Mouse (Mus musculus) adrenal gland, postnatal 14 days (tissue): ENCODE measurements around the gene Tktl1. TPM values are rescaled to one million over a fixed set of nuclear protein-coding genes. Genes with fewer than 3 reads are reported as not detected.
"Not testable (repeated sequence)": the region's sequence is repeated elsewhere in the genome, so short reads cannot be mapped to it uniquely, and the experiment has no call there.

Source experiments
- DNase-seq: peaks from one replicate; pipeline ENCODE4 v3.0.0; 2021; ENCODE audit warnings: mixed read lengths
- long read RNA-seq, 2 experiments: library from polyadenylated mRNA; stranded (forward); transcript quantifications; one replicate each; pipeline ENCODE4 v2.0.0; 2021
- total RNA-seq: library from RNA; stranded (reverse); gene quantifications from 2 replicates; pipeline ENCODE4 v1.2.3, GENCODE M21; 2021

Tktl1 gene
- total RNA-seq: not detected in 2 replicates
- long read RNA-seq, experiment 1: 0 reads
- long read RNA-seq, experiment 2: 0 reads

DNA sequence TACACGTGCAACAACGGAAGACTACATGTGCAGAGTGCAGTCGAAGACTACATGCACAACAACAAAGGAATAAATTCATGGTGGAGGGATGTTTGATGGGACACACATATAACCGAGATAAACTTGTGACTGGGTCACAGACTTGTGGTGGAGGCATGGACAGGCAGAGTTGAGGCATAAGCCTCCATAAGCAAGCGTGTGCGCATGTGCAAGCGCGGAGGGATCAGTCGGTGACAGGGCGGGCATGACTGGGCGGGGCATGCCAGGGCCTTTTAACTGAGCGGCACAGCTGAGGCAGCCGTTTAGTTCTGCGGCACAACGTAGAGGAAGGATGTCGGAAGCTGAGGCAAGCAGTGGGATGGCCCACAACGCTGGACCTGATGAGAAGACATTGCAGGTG is at the start of gene Tktl1:
TSS of gene Tktl1 (plus strand) at position 301 of the 400 bp plus-strand sequence.
- no peak for DNase-seq

DNA sequence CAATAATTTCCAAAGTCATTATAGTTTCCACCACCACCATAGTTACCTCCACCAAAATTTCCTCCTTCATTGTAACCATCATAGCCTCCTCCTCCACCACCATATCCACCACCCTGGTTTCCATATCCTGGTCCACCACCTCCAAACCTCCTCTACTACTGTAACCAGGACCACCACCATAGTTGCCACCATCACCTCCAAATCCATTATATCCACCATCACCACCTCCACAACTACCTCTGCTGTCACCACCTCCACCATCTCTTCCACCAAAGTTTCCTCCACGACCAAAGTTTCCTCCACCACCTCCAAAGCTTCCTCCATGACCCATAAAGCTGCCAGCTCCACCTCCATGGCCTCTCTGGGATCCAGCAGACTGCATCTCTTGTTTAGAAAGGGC is 41.8 kb upstream of the Tktl1 start, which contains the start of gene Mecp2:
TSS of gene Mecp2 (minus strand) at position 101 of the 400 bp plus-strand sequence.
- not testable (repeated sequence) for DNase-seq

DNA sequence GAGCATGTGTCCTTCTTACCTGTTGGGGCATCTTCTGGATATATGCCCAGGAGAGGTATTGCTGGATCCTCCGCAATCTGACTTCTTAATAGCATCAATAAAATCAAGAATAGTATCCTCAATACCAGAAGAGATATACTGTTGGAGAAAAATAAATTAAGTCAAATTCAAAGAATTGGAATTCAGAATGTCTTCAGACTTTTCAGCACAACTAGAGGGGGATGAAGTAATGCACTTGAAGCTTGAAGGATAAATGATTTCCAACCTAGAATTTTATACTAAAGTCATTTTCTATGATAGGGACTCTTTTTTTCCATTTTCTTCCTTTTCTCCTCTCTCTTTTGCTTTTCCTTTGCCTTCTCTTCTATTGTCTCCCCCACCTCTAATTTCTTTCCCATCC is 9.3 kb upstream of the Tktl1 start, which contains the start of gene Tex28:
TSS of gene Tex28 (minus strand) at position 101 of the 400 bp plus-strand sequence.
- DNase-seq: no peak

DNA sequence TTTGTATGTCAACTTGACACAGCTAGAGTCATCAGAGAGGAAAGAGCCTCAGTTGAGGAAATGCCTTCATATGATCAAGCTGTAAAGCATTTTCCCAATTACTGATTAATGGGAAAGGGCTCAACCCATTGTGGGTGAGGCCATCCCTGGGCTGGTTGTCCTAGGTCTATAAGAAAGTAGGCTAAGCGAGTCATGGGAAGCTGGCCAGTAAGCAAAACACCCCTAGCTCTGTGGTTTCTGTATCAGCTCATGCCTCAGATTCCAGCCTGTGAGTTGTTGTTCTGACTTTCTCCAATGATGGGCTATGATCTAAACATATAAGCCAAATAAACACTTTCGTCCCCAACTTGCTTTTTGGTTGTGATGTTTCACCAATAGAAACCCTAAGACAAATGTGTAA is 26.5 kb downstream of the Tktl1 start:
- DNase-seq: no peak

DNA sequence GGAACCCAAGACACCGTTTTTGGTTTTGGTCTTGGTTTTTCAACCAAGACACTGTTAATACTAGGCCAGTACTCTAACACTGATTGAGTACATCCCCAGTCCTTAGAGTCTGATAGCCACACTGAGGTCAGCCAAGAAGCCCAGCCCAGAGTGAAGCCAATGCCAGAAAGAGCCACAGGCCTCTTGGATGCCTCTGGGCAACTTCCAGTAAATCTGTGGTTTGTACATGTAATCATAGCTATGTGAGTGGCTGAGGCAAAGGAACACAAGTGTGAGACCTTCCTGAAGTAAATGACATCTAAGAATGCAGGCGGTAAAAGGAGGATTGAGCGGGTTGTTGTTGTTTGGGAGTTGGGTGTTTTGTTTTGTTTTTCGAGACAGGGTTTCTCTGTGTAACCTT is 41.4 kb downstream of the Tktl1 start:
- DNase-seq: no peak

DNA sequence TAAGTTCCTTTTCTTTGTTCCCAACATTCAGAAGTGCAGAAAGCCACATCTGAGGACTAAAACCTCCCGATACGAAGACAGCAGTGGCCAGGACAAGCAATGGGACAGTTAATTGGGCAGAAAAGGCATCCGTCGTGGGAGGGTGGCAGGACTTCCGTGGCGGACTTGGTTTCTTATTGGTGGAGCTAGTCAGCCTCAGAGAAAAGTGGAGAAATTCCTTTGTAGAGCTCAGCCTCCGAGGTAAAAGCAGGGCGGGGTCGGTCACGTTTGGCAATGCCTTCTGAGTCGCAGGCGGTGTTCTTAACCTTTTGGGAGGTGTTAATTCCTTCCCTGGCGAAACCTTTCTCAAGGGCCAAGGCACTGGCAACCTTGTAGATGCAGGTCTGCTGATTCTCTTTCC is 42.4 kb downstream of the Tktl1 start:
- no peak for DNase-seq

DNA sequence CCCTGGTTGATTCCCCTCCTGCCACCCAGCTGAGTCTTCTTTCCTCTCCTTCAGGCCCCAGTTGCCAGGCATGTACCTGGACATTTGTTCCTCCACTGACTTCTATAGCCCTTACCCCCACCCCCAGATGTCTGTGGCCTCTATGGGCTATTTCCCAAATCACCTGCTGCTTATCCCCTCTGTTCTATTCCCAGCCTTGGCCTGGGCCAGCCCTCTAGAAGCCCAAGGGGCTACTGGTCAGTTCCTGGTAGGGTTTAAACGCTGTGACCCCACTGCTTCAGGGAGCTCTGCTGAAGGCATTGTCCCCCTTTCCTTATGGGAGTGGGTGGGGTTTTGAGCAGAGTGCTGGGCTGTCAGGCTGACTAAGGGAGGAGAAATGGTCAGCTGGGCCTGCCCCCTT is 43.0 kb downstream of the Tktl1 start:
- not testable (repeated sequence) for DNase-seq

DNA sequence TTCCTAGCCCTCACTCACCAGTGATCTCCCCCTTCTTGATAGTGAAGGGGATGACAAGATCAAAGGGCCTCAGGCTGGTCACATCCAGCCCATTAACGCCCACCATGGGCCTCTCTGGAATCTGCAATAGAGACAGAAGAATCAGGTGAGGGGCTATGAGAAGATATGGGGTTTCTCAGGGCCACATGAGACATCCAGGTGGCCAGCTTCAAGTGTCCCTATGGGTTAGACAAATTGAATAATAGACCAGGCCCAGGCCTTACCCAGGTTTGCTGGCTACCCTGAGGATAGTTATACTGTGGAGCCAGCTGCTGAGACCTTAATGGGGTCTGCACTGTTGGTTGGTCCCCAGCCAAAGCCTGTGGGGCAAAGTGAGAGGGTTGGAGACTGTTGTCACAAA is 53.0 kb downstream of the Tktl1 start:
- no peak for DNase-seq

DNA sequence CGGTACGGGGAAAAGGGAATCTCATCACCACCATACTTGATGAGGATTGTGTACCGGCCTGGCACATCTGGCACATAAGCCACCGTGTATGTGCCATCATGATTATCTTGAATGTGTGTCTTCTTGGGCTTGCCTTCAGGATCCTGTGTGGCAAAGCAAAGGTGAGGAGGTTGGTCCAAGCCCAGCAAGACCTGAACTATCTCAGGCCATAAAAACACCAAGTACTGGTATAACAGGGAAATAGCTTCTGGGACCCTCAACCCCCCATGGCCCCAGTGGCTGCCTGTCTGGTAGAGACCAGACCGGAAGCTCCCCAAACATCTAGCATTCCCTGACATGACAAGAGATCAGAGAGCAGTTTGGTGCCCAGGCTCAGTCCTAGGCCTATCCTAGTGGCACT is 56.1 kb downstream of the Tktl1 start:
- no peak for DNase-seq

DNA sequence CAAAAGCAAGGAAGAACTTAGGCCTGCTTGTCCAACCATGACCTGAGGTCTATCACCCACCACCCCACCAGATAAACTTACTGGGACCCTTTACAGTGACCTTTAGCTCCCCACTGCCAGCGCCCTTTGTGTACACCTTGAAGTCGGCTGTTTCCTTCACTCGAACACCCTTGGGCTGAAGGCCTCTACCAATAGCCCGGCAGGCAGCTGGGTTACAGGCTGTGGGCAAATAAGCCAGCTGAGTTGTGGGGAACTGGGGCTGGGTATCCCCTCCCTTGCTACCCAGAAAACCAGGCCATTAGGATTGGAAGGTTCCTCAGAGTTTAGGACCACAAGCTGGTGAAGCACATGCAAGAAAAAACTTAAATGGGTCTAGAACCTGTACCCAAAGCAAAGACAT is 63.3 kb downstream of the Tktl1 start:
- DNase-seq: no peak

DNA sequence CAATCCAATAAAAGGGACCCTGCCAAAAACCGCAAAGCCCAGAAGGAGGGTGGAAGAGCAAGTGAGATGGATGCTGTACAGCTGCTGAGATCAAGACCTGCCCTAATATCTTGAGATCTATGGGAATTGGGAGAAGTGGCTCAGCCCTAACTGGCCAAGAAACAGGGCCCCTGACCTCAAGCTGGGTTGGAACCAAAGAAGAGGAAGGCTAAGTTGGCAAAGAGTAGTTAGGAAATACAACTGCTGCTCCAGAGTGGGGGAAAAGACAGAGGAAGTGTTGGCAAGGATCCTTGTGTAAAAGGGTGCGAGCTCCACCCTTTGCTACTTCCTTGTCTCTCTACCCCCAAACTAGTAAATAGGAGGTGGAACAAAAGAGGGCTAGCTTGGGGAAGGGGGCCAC is 66.3 kb downstream of the Tktl1 start:
- no peak for DNase-seq

DNA sequence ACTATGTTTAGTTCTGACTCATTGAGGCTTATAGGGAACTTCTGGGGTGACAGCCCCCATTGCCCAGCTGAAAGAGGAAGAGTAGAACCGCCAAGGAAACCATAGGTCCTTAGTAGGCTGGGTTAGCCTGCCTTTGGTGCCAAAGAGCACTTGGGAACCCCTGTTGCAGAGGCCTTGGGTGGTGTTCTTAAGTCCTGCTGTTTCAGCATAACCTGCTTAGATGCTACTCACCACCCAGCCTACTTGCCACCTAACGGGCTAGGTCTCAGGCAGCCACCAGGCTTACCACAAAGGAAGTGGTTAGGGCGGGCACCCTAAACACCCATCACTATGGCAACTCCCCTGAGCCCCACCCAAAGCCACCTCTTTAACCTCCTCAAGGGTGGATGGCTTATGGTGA is 66.7 kb downstream of the Tktl1 start:
- peak; percentile 43 for DNase-seq

DNA sequence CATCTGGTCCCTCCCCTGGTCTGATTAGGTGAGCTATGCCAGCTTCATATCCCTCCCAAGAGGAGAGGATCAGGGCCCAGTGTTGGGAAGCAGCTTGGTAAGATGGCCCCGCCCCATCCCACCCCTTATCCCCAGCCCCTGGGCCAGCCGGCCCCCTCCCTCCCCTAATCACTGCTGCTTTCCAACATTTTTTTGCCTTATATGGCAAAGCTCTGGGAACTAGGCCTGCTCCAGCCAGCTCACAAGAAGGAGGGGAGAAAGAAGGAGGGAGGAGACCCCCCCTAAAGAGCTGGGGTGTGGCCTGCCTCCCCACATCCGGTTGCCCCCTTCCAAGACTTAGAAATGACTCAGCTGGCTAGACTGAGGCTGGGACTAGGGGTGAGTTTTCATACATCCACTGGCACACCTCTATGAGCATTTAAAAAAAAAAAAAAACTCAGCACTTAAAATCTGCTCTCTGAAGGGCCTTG is 67.6 kb downstream of the Tktl1 start:
- DNase-seq: peak; percentile 22

DNA sequence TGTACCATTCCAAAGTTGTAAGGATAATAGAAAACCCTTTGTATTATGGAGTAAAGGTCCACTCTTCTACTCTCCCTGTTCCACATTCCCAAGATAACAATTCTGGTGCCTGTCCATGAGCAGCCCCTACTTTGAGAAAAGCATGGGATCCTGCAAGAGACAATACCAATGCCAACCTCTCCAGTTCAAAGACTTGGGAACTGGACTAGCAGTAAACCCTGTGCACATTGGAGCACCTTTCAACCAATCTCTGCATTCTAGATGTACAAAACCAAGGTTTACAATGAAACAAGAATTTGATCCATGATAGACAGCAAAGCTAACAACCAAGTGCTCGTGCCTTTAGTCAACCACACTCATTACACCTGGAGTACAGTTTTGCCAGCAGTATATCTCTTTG is 68.0 kb downstream of the Tktl1 start:
- no peak for DNase-seq

DNA sequence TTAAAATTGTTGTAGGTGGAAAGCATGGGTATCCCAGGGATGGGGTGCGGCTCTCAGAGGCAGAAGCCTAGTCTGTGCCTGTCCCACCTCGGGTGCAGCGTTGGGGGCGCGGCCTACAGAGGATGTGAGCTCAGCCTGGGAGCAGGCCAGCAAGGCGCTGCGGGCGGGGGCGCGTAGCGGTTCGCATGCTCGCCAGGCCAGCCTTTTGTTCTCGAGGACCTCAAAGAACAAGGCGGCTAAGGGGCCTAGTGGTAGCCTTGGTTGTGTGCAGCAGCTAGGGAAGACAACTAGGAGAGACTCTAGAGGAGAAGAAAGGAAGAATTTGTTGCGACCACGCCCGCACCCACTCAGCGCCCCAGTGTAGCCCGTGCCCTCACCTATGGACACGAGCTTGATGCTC is 68.6 kb downstream of the Tktl1 start:
- DNase-seq: peak; percentile 83

DNA sequence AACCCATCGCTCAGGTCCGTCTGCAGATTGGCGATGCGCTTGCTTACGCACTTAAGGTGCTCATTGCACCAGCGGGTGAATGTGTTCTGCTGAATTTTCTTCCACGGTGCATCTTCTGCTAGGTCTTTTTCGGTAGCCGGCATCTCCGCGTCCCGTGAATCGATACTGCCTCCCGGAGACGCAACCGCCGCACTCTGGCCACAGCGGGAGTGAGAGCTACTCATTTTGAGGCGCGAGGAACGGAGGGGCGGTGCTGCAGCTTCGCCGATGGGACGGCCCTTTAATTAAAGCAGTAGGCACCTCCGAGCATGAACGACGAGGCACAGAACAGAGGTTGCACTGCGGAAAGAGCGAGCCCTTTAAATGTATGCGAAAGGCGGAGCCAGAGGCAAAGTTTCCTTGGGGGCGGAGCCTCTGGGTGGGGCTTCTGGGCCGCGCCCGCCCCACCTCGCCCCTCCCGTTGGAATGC is 69.2 kb downstream of the Tktl1 start:
- DNase-seq: peak; percentile 90

DNA sequence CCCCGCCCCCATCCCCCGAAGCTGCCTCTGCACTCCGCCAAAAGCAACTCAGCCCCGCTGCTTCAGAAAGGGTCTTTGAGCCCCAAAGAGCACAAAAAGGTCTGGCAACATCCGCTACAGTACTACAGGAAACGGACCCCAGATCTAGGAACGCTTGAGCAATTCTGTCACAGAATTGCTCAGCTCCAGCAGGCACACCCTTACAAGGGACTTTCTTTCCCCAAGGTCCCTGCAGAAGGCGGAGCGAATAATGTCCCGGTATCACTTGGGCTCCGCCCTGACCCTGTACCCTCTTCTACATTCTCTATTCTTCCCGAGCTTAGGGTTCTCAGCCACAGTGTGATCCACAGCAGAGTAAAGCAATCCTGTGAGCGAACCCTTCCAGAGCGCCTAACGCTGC is 69.6 kb downstream of the Tktl1 start:
- DNase-seq: no peak

DNA sequence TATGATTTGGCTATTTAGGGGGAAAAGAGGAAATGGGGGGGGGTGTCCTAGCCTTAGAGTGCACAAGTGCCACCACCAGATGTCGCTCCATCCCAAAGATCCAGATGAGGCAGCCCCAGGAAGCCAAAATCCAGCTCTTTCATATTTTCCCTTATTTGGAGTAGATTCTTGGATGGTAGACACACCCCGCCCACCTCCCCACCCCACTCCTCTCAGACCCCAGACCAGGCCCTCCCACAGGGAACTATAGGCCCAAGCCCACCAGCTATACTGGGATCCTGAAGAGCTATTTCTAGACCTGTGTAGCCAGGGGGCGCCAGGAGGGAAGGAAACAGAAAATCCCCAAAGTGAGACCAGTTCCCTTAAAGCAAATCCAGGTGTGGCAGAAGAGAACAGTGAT is 71.6 kb downstream of the Tktl1 start:
- peak; percentile 75 for DNase-seq

DNA sequence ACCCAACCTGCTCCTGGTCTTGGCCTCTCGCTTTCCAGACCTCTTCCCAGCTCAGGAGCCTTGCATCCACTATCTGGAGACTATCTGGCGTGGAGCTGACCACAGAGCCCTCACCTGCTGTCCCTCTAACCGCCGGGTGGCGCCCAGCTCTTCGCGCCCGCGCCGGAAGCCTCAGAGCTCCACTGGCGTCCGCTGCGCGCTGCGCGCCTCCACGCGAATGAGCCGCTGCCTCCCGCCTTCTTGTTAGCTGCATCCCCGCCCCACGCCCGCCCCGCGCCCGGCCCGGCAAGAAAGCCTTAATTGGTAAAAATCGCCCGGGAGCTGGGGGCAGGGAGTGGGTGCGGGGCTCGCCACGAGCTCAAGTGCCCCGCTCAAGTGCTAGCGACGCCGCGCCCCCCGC is 72.6 kb downstream of the Tktl1 start, which contains the start of gene Flna:
TSS of gene Flna (minus strand) at position 206 of the 400 bp plus-strand sequence.
- peak; percentile 84 for DNase-seq

DNA sequence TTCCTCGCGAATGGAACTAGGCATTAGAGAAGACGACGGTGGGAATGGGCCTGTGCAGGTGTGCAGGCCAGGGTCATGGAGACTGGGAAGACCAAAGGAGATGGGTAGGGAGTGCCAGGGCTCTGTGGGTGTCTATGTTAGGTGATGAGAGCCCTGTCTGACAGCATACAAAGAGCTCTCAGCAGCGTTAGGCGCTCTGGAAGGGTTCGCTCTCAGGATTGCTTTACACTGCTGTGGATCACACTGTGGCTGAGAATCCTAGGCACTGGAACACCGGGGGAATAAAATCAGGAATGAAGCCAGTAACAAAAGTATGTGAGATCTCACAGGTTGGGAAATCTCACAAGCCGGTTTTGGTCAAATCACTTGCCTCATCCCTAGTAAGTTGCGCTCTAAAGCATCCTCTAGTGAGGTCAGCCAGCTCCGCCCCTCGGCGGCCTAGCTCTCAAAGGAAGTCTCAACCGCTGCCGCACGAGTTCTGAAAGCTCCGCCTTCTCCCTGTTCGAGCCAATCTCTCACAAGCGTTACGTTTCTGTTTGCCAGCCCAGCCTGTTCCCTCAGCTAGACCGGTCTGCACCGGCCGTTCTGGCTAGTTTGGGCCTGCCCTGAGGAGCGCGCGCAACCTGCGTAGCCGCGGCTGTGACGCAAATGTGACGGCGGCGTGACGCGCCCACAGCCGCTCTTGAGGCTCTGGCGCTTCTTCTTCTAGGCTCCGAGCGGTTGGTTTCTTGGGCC is 77.3 kb downstream of the Tktl1 start, which contains the start of gene Emd:
TSS of gene Emd (plus strand) at position 535 of the 735 bp plus-strand sequence.
- DNase-seq: peak; percentile 92

DNA sequence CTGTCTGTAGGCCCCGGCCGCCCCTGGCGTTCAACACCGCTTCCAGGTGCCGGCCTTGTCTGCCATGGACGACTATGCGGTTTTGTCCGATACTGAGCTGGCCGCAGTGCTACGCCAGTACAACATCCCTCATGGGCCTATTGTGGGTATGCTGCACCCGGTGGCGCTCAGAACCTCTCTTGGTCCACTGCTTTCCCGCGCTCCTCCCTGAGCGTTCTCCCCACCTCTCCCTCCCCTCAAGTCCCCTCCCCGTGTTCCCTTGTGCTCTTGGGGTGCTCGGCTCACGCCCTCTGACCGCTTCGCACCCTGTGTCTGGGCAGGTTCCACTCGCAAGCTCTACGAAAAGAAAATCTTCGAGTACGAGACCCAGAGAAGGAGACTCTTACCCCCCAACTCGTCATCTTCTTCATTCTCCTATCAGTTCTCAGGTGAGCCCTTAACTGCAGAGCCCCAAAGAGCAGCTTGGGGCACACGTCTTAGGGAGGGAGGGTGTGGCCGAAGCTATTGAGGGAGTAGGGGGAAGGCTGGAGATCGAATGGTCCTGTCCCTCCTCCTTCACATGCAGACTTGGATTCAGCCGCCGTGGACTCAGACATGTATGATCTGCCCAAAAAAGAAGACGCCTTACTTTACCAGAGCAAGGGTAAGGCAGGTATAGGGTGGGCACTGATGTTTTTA is 78.0 kb downstream of the Tktl1 start:
- DNase-seq: no peak

DNA sequence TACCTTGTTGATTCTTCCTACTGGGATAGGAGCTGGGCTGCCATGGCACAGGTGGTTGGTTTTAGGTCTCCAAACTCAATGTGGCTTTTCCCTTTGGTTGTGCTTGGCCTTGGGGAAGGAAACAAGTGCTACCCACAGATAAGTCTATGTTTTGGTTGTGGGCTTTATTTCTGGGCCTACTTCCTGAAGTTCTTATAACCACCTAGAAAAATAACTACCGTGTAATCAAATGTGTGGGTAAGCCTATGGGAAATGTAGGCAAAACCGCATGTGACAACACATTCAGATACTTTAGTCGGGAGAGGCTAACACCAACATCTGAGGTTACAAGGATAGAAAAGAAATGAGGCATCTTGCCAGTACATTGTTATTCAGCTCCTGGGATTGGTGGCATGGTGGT is 80.7 kb downstream of the Tktl1 start:
- no peak for DNase-seq
